Mouse (Mus musculus) limb, embryonic 13.5 days (tissue): Measurements from ENCODE around the gene Gm11020. TPM values are rescaled to one million over a fixed set of nuclear protein-coding genes. Genes with fewer than 3 reads are reported as not detected.
A peak's percentile ranks its signal among the peaks of the same experiment; 100 is the strongest.

ENCODE experiments used
- ATAC-seq: fragments of 200-750 bp; cut with Nextera tagmentation; 2 replicates; pipeline ENCODE4 v1.8.0; 2017; ENCODE audit warnings: low read depth, moderate number of reproducible peaks, moderate TSS enrichment; ENCODE audit not compliant: low FRiP score
- H3K27ac ChIP-seq: fragments of 300-500 bp; sonication (generic); 2 replicates; pipeline ENCODE4 v1.5.1; 2015; ENCODE audit warnings: inconsistent platforms, mild to moderate bottlenecking, moderate library complexity
- H3K27me3 ChIP-seq: fragments of 300-500 bp; sonication (generic); 2 replicates; pipeline ENCODE4 v1.6.1; 2015; ENCODE audit warnings: mild to moderate bottlenecking, inconsistent platforms
- H3K36me3 ChIP-seq: fragments of 300-500 bp; sonication (generic); 2 replicates; pipeline ENCODE4 v1.6.1; 2015; ENCODE audit warnings: inconsistent platforms, mild to moderate bottlenecking, moderate library complexity
- H3K4me1 ChIP-seq: fragments of 300-500 bp; sonication (generic); 2 replicates; pipeline ENCODE4 v1.6.1; 2015; ENCODE audit warnings: inconsistent platforms
- H3K4me2 ChIP-seq: fragments of 300-500 bp; sonication (generic); replicated peaks from 2 replicates; pipeline ENCODE4 v1.6.1; 2015; ENCODE audit warnings: inconsistent platforms, mild to moderate bottlenecking, moderate library complexity
- H3K4me3 ChIP-seq: fragments of 300-500 bp; sonication (generic); 2 replicates; pipeline ENCODE4 v1.5.1; 2015; ENCODE audit warnings: moderate library complexity, mild to moderate bottlenecking, inconsistent platforms
- H3K9ac ChIP-seq: fragments of 300-500 bp; sonication (generic); 2 replicates; pipeline ENCODE4 v1.6.1; 2015; ENCODE audit warnings: mild to moderate bottlenecking, inconsistent platforms
- H3K9me3 ChIP-seq: fragments of 300-500 bp; sonication (generic); 2 replicates; pipeline ENCODE4 v1.6.1; 2016; ENCODE audit warnings: inconsistent platforms
- WGBS: fragments of 180-500 bp; shearing (Covaris S2); methylation state at CpG from one replicate; pipeline ENCODE4 v1.1.7; 2015; 5-methylcytosine and 5-hydroxymethylcytosine counted together
- polyA plus RNA-seq: library from polyadenylated mRNA; unstranded; fragments of >200 nt; fragmentation: Nextera tagmentation; extraction: Ambion mirVana; gene quantifications from 2 replicates; pipeline ENCODE4 v1.2.1, GENCODE M21; 2015

Gm11020 gene
- polyA plus RNA-seq, 1 experiment from 2014 or later = not detected

GRCm38 (mm10) chr8:104333786-104334185, 12.4 kb downstream of the Gm11020 start:
- H3K27me3 ChIP-seq = no peaks in the 10 kb centered on the region
- no peak overlapping the region for H3K4me3 ChIP-seq
- no peak for ATAC-seq
- WGBS = 72% methylated on average over 5 of the region's 5 CpGs
- no peaks in the 10 kb centered on the region for H3K36me3 ChIP-seq
- no peaks in the 10 kb centered on the region for H3K9me3 ChIP-seq
- no peak overlapping the region for H3K9ac ChIP-seq
- H3K4me1 ChIP-seq = no peaks in the 10 kb centered on the region
- H3K4me2 ChIP-seq = no peak overlapping the region
- H3K27ac ChIP-seq = no peak overlapping the region

DNA sequence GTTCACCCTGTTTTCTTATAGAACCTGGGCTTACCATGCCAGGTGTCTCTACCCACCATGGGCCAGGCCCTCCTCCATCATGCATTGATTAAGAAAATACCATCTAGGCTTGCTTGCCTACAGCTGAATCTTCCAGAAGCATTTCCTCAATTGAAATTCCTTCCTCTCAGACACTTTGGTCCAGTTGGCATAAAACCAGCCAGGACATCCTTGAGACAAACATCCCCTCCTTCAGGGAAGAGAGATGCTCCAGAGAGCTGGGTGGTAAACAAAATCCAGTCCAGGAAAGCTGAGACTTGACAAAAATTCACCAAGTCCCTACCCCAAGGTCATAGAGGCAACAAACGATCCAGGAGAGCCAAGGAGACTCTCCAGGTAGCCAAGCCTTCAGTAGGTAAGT, 12.8 kb downstream of the Gm11020 start:
- WGBS = 72% methylated on average over 1 of the region's 1 CpGs

DNA sequence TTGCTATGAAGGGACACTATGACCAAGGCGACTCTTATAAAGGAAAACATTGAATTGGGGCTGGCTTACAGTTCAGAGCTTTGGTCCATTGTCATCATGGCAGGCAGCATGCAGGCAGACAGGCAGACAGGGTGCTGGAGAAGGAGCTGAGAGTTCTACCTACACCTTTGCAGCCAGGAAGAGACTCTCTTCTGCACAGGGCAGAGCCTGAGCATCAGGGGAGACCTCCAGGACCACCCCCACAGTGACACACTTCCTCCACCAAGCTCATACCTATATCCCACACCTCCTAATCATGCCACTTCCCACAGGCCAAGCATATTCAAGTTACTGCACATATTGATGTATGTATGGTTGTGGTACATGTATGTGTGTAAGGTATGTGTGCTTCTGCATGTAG, 15.4 kb downstream of the Gm11020 start:
- Histone ChIP-seq H3K36me3 (no peaks in the 10 kb centered on the region), H3K9ac (no peak overlapping the region), H3K4me1 (peaks cover 12% of the 10 kb centered on the region), H3K27ac (no peak overlapping the region), H3K9me3 (no peaks in the 10 kb centered on the region), H3K4me2 (no peak overlapping the region), H3K4me3 (no peak overlapping the region), H3K27me3 (no peaks in the 10 kb centered on the region)
- ATAC-seq = no peak
- 86% methylated on average over 1 of the region's 1 CpGs for WGBS

More for the DNA sequence above, 12.8 kb downstream of the Gm11020 start:
- Histone ChIP-seq H3K36me3 (no peaks in the 10 kb centered on the region), H3K4me3 (no peak overlapping the region), H3K9me3 (no peaks in the 10 kb centered on the region), H3K4me1 (no peaks in the 10 kb centered on the region), H3K9ac (no peak overlapping the region), H3K4me2 (no peak overlapping the region), H3K27me3 (no peaks in the 10 kb centered on the region), H3K27ac (no peak overlapping the region)
- ATAC-seq = no peak

GRCm38 (mm10) chr8:104337890-104338289, 16.5 kb downstream of the Gm11020 start:
- Histone ChIP-seq H3K4me2 (no peak overlapping the region), H3K9me3 (no peaks in the 10 kb centered on the region), H3K4me3 (no peak overlapping the region), H3K36me3 (no peaks in the 10 kb centered on the region), H3K27ac (no peak overlapping the region), H3K9ac (no peak overlapping the region), H3K4me1 (peaks cover 14% of the 10 kb centered on the region), H3K27me3 (no peaks in the 10 kb centered on the region)
- ATAC-seq = no peak
- WGBS = 45% methylated on average over 3 of the region's 3 CpGs

DNA sequence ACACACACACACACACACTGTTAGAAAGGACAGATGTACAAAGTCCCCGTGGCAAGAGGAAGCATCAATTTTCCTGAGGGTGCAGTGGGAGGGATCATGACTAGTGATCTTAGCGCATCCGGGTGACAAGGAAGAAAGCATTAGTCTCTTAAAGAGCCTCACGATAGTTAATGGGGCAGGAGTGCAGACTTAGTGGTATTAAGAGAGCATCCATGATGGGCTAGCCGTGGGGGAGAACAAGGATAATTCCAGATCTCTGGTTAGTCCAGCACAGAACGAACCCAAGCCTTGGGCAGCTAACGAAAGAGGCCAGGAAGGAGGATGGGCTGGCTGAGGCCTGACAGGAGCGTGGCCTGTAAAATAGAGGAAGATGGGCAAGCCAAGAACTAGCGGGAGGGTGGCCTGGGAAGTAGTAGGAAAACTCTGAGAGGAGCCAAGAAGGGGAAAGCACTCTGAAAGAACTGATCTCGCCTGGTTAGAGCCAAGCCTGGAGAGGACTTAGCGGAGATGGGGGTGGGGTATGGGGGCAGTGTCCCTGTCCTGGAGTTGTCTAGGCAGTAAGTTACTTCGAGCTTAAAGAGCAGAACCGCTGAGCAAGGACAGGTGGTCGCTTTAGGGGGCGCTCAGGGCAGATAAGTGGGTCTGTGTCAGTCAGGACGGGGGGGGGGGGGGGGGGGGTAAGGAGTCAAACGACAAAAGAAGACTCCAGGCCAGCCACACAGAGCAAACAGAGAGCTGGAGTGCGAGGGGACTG, 18.0 kb downstream of the Gm11020 start, which contains the start of gene Cmtm3:
TSS of gene Cmtm3 (plus strand) at position 182 of the 754 bp plus-strand sequence.
- peak within 1 kb of the TSS; percentile 70 for H3K4me3 ChIP-seq
- ATAC-seq = no peak
- H3K4me1 ChIP-seq = peaks cover 21% of the 10 kb centered on the region
- no peaks in the 10 kb centered on the region for H3K27me3 ChIP-seq
- WGBS = 18% methylated on average over 17 of the region's 18 CpGs
- H3K9ac ChIP-seq = peak within 1 kb of the TSS; percentile 88
- H3K4me2 ChIP-seq = peak within 1 kb of the TSS; percentile 80
- peaks cover 3% of the 10 kb centered on the region; the same call in 1 of the 2 replicates for H3K36me3 ChIP-seq
- peak within 1 kb of the TSS; percentile 55; the same call in 1 of the 2 replicates for H3K27ac ChIP-seq
- no peaks in the 10 kb centered on the region for H3K9me3 ChIP-seq

DNA sequence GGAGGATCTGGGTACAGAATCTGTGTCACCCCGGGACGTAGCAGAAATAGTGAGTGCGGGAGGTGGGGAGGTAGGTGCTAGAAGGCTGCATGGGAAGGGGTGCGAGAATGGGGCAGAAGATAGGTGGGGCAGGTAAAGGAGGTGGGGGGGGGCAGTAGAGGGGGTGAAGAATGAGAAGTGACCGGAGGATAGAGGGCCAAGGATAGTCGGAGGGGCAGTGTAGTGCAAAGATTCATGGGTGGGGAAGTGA, 18.5 kb downstream of the Gm11020 start:
- peak overlapping the region; percentile 80 for H3K4me2 ChIP-seq
- no peaks in the 10 kb centered on the region for H3K27me3 ChIP-seq
- peak overlapping the region; percentile 70 for H3K4me3 ChIP-seq
- 4% methylated on average over 6 of the region's 6 CpGs for WGBS
- H3K9ac ChIP-seq = peak overlapping the region; percentile 88
- ATAC-seq = no peak; the same call in 1 of the 2 replicates
- H3K27ac ChIP-seq = peak overlapping the region; percentile 55; the same call in 1 of the 2 replicates
- H3K4me1 ChIP-seq = peaks cover 21% of the 10 kb centered on the region
- no peaks in the 10 kb centered on the region for H3K9me3 ChIP-seq
- H3K36me3 ChIP-seq = peaks cover 7% of the 10 kb centered on the region; the same call in 1 of the 2 replicates

DNA sequence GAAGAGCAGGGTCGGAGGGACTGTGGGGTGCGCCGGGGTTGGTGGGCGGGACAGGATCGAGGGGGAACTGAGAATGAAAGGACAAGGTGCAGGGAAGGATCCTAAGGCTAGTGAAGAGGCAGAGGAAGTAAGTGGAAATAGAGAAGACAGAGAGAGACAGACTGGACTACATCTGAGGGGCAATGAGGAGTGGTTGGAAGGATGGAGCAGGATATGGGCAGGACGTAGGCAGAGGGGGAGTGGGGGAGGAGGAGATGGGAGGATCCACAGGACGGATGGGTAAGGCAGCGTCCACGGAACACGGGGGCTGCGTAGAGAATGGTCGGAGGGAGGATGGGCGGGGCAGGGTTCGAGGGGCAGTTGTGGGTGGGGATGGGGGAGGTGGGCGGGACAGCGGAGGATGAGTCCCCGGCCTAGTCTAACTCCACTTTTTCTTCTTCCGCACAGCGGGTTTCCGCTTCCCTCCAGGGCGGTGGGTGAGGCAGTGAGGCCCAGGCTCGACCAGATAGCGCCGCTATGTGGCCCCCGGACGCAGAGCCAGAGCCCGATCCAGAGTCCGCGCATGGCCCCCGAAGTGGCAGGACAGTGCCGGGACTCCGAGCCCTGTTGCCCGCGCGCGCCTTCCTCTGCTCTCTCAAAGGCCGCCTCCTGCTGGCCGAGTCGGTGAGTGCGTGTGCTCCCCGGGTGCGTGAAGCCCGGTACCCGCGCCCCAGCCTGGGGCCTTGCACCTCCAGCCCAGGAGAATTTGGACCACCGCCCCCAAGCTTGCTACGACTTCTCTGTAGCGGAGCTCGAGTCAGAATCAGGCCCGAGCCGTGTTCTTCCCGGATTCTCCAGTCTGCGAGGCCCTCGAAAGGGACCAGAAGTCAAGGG, 19.1 kb downstream of the Gm11020 start:
- Histone ChIP-seq H3K36me3 (peaks cover 12% of the 10 kb centered on the region; the same call in 1 of the 2 replicates), H3K27me3 (no peaks in the 10 kb centered on the region), H3K27ac (peak overlapping the region; percentile 79), H3K4me1 (peaks cover 21% of the 10 kb centered on the region), H3K9ac (peak overlapping the region; percentile 88), H3K4me2 (peak overlapping the region; percentile 80), H3K9me3 (no peaks in the 10 kb centered on the region), H3K4me3 (peak overlapping the region; percentile 70)
- peak; percentile 75 for ATAC-seq
- 0% methylated on average over 52 of the region's 54 CpGs for WGBS

GRCm38 (mm10) chr8:104341106-104341561, 19.8 kb downstream of the Gm11020 start:
- no peaks in the 10 kb centered on the region for H3K27me3 ChIP-seq
- peak overlapping the region; percentile 70 for H3K4me3 ChIP-seq
- peak overlapping the region; percentile 79 for H3K27ac ChIP-seq
- peak; percentile 63 for ATAC-seq
- H3K9me3 ChIP-seq = no peaks in the 10 kb centered on the region
- WGBS = 1% methylated on average over 24 of the region's 24 CpGs
- H3K4me1 ChIP-seq = peaks cover 21% of the 10 kb centered on the region
- peaks cover 19% of the 10 kb centered on the region for H3K36me3 ChIP-seq
- peak overlapping the region; percentile 80 for H3K4me2 ChIP-seq
- peak overlapping the region; percentile 88 for H3K9ac ChIP-seq

DNA sequence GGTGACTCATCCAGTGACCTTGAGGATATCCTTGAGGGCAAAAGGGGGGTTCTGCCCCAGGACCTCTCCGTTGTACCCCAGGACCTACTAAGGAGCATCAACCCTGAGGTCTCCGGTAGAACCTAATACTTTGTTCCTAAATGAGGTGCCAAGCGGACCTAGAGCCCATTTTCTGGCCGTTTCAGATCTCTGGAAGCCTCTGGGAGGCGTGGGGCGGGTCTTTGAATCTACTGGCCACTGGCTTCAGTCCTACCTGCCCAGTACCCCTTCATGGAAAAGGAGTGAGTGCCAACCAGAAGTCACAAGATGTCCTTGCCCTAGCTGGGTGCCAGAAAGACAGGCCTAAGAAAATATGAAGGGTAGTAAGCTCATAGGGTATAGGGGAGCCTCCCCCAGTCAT, 20.3 kb downstream of the Gm11020 start:
- peak overlapping the region; percentile 70 for H3K4me3 ChIP-seq
- no peak for ATAC-seq
- H3K27me3 ChIP-seq = no peaks in the 10 kb centered on the region
- WGBS = 51% methylated on average over 6 of the region's 6 CpGs
- H3K9me3 ChIP-seq = no peaks in the 10 kb centered on the region
- H3K9ac ChIP-seq = peak overlapping the region; percentile 88; the same call in 1 of the 2 replicates
- peaks cover 25% of the 10 kb centered on the region for H3K36me3 ChIP-seq
- peak overlapping the region; percentile 80 for H3K4me2 ChIP-seq
- no peak overlapping the region for H3K27ac ChIP-seq
- peaks cover 21% of the 10 kb centered on the region for H3K4me1 ChIP-seq

DNA sequence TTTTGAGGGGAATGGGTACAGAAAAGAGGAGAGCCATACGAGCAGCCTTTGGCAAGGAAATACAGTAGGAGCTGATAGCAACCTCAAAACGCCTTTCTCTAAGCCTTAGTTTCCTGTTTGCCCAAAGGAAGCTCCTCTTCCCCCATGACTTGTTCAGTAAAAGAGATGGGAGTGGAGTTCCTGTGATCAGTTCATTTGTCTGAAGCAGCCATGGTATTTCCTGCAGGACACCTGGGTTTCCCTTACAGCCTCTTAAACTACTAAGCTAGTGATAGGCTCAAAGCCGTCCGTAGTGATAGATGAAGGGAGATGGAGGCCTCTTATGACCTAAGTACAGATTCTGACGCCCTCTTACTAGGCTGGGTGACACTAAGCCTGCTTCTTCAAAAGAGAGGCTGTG, 21.1 kb downstream of the Gm11020 start:
- no peak for ATAC-seq
- no peak overlapping the region for H3K27ac ChIP-seq
- peak overlapping the region; percentile 80; the same call in 1 of the 2 replicates for H3K4me2 ChIP-seq
- peaks cover 32% of the 10 kb centered on the region for H3K36me3 ChIP-seq
- no peak overlapping the region for H3K9ac ChIP-seq
- H3K4me3 ChIP-seq = no peak overlapping the region
- 74% methylated on average over 5 of the region's 5 CpGs for WGBS
- no peaks in the 10 kb centered on the region for H3K9me3 ChIP-seq
- H3K4me1 ChIP-seq = peaks cover 21% of the 10 kb centered on the region
- no peaks in the 10 kb centered on the region for H3K27me3 ChIP-seq

DNA sequence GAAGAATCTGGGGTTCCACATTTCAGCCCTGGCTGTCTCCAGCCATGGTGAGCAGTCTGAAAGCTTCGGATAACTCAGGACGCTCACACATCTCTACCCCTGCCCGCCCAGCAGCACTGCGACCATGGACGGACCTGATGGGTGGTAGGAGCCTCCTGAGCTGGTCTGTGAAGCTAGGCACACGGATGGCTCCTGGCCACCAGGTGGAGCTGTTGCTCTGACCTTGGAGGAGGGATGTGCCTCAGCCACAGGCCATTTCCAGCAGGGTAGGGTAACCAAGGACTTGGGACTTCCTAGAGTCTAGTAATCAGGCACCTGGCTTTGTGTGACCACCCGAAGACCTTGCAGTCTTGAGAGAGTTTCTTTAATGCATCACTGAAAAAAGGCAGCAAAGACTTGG, 22.6 kb downstream of the Gm11020 start:
- Histone ChIP-seq H3K36me3 (peaks cover 38% of the 10 kb centered on the region), H3K27me3 (no peaks in the 10 kb centered on the region), H3K27ac (no peak overlapping the region), H3K4me2 (no peak overlapping the region), H3K4me1 (peaks cover 21% of the 10 kb centered on the region), H3K9ac (no peak overlapping the region), H3K9me3 (no peaks in the 10 kb centered on the region), H3K4me3 (no peak overlapping the region)
- WGBS = 11% methylated on average over 7 of the region's 7 CpGs
- ATAC-seq = no peak

DNA sequence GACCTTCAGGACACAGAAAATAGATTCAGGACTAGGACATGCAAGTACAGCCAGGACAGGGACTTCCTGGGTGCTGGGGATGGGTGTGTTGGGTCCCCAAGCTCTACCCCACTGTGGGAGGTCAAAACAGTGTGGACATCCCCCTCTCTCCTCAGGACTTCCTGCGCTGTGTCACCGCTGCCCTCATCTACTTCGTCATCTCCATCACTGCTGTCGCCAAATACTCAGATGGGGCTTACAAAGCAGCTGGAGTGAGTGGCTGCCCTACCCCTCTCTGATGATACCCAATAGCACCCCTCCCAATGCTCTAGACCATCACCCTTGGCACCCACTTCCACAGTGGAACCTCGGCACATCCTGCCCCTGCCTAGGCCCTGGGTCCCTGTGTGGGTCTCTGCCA, 23.3 kb downstream of the Gm11020 start:
- peaks cover 38% of the 10 kb centered on the region for H3K36me3 ChIP-seq
- H3K4me3 ChIP-seq = no peak overlapping the region
- no peak overlapping the region for H3K27ac ChIP-seq
- 87% methylated on average over 5 of the region's 5 CpGs for WGBS
- no peaks in the 10 kb centered on the region for H3K9me3 ChIP-seq
- H3K4me2 ChIP-seq = no peak overlapping the region
- H3K27me3 ChIP-seq = no peaks in the 10 kb centered on the region
- peaks cover 18% of the 10 kb centered on the region for H3K4me1 ChIP-seq
- no peak for ATAC-seq
- no peak overlapping the region for H3K9ac ChIP-seq
